In genomic region chr16:85721968-85722367, GRCm38 (mm10) we compare ENCODE assay signal across 9 mouse cellular contexts.
A peak's percentile ranks its signal among the peaks of the same experiment; 100 is the strongest.
DNase-seq lines count a peak whose midpoint lies in the region; ATAC-seq and TF ChIP-seq lines count a peak whose summit lies in the region.
"Had no signal": no experiment of that assay in that cellular context is flagged by ENCODE, and none has a peak within 500 bp of the region (broad histone marks: within the 10 kb centered on the region; RNA-seq: fewer than 3 reads in every experiment).

No protein-coding gene starts in this region.

- H3K36me3 ChIP-seq in forebrain, postnatal 0 days (ENCODE audit: insufficient read depth), result no peaks in the 10 kb centered on the region
- no peaks in the 10 kb centered on the region for H3K36me3 ChIP-seq in forebrain, embryonic 16.5 days (ENCODE audit: control insufficient read depth, insufficient read depth)
- H3K36me3 ChIP-seq in lung, postnatal 0 days (ENCODE audit: insufficient read depth, low read length), result no peaks in the 10 kb centered on the region
- no peaks in the 10 kb centered on the region for H3K36me3 ChIP-seq in hindbrain, embryonic 10.5 days
- no peaks in the 10 kb centered on the region for H3K36me3 ChIP-seq in hindbrain, embryonic 11.5 days (ENCODE audit: control insufficient read depth, insufficient read depth, low read length)

- peak; percentile 29; the same call in 1 of the 2 replicates for TF ChIP-seq CTCF in forebrain, postnatal 0 days (IDR thresholded peaks at IDR 0.05; ENCODE audit: low read depth)
- TF ChIP-seq CTCF in layer of hippocampus, adult 2 months (conservative IDR thresholded peaks at IDR 0.05), result peak; percentile 55
- peak; percentile 76 for TF ChIP-seq CTCF in lung, postnatal 0 days (IDR thresholded peaks at IDR 0.05)

- H3K9me3 ChIP-seq in forebrain, postnatal 0 days (ENCODE audit: low read length), result no peaks in the 10 kb centered on the region
- H3K9me3 ChIP-seq in forebrain, embryonic 16.5 days (ENCODE audit: control insufficient read depth, low read length), result no peaks in the 10 kb centered on the region
- H3K9me3 ChIP-seq in lung, postnatal 0 days (ENCODE audit: low read length), result no peaks in the 10 kb centered on the region
- no peaks in the 10 kb centered on the region for H3K9me3 ChIP-seq in hindbrain, embryonic 10.5 days
- no peaks in the 10 kb centered on the region for H3K9me3 ChIP-seq in hindbrain, embryonic 11.5 days (ENCODE audit: control insufficient read depth, low read length)

- H3K4me3 ChIP-seq in forebrain, postnatal 0 days (ENCODE audit: low read depth, low read length), result no peak overlapping the region
- no peak overlapping the region for H3K4me3 ChIP-seq in forebrain, embryonic 16.5 days (replicated peaks; ENCODE audit: low read length)
- H3K4me3 ChIP-seq in layer of hippocampus, adult 2 months, result no peak overlapping the region
- H3K4me3 ChIP-seq in lung, postnatal 0 days (ENCODE audit: low read depth, low read length), result no peak overlapping the region
- H3K4me3 ChIP-seq in hindbrain, embryonic 10.5 days, result no peak overlapping the region
- no peak overlapping the region for H3K4me3 ChIP-seq in hindbrain, embryonic 11.5 days (ENCODE audit: low read depth, low read length)

- TF ChIP-seq EP300 in lung, postnatal 0 days (IDR thresholded peaks at IDR 0.05), result no peak

- no peak overlapping the region for H3K9ac ChIP-seq in forebrain, postnatal 0 days
- H3K9ac ChIP-seq in forebrain, embryonic 16.5 days (replicated peaks; ENCODE audit: low read depth, low read length), result no peak overlapping the region
- H3K9ac ChIP-seq in lung, postnatal 0 days (replicated peaks; ENCODE audit: low read depth), result no peak overlapping the region
- no peak overlapping the region for H3K9ac ChIP-seq in hindbrain, embryonic 11.5 days (ENCODE audit: low read depth, low read length)

- WGBS in forebrain, postnatal 0 days, result 65% methylated on average over 2 of the region's 2 CpGs
- 64% methylated on average over 2 of the region's 2 CpGs for WGBS in forebrain, embryonic 16.5 days
- WGBS in lung, postnatal 0 days, result 47% methylated on average over 2 of the region's 2 CpGs
- WGBS in hindbrain, embryonic 10.5 days, result 67% methylated on average over 2 of the region's 2 CpGs
- 69% methylated on average over 2 of the region's 2 CpGs for WGBS in hindbrain, embryonic 11.5 days

- no peaks in the 10 kb centered on the region for H3K27me3 ChIP-seq in forebrain, postnatal 0 days (ENCODE audit: insufficient read depth, low read length)
- no peaks in the 10 kb centered on the region for H3K27me3 ChIP-seq in forebrain, embryonic 16.5 days (replicated peaks; ENCODE audit: control insufficient read depth, insufficient read depth, low read length)
- H3K27me3 ChIP-seq in lung, postnatal 0 days (replicated peaks; ENCODE audit: insufficient read depth, low read length), result no peaks in the 10 kb centered on the region
- H3K27me3 ChIP-seq in hindbrain, embryonic 10.5 days (ENCODE audit: insufficient read depth, poor library complexity, severe bottlenecking), result no peaks in the 10 kb centered on the region
- no peaks in the 10 kb centered on the region for H3K27me3 ChIP-seq in hindbrain, embryonic 11.5 days (ENCODE audit: control insufficient read depth, insufficient read depth, low read length)

- ATAC-seq in forebrain, postnatal 0 days, result no peak
- no peak for ATAC-seq in forebrain, embryonic 16.5 days
- peak; percentile 62 for ATAC-seq in lung, postnatal 0 days
- ATAC-seq in hindbrain, embryonic 11.5 days (ENCODE audit: low FRiP score), result no peak

- no peaks in the 10 kb centered on the region for H3K4me1 ChIP-seq in forebrain, postnatal 0 days (ENCODE audit: insufficient read depth)
- H3K4me1 ChIP-seq in forebrain, embryonic 16.5 days (replicated peaks; ENCODE audit: control insufficient read depth, insufficient read depth, low read length), result no peaks in the 10 kb centered on the region
- H3K4me1 ChIP-seq in lung, postnatal 0 days (ENCODE audit: insufficient read depth, low read depth, low read length), result no peaks in the 10 kb centered on the region
- H3K4me1 ChIP-seq in hindbrain, embryonic 10.5 days (replicated peaks), result no peaks in the 10 kb centered on the region
- H3K4me1 ChIP-seq in hindbrain, embryonic 11.5 days (replicated peaks; ENCODE audit: control insufficient read depth, insufficient read depth, low read length), result no peaks in the 10 kb centered on the region

- no peak overlapping the region for H3K27ac ChIP-seq in forebrain, postnatal 0 days (ENCODE audit: low read depth, low read length)
- no peak overlapping the region for H3K27ac ChIP-seq in forebrain, embryonic 16.5 days (ENCODE audit: low read length)
- H3K27ac ChIP-seq in layer of hippocampus, adult 2 months, result no peak overlapping the region
- H3K27ac ChIP-seq in lung, postnatal 0 days (ENCODE audit: low read length), result no peak overlapping the region
- H3K27ac ChIP-seq in hindbrain, embryonic 10.5 days, result no peak overlapping the region
- H3K27ac ChIP-seq in hindbrain, embryonic 11.5 days (ENCODE audit: low read depth, low read length), result no peak overlapping the region

- H3K4me2 ChIP-seq in forebrain, postnatal 0 days (ENCODE audit: low read depth), result no peak overlapping the region
- no peak overlapping the region for H3K4me2 ChIP-seq in forebrain, embryonic 16.5 days (ENCODE audit: low read length)
- H3K4me2 ChIP-seq in lung, postnatal 0 days (replicated peaks; ENCODE audit: low read depth, low read length), result no peak overlapping the region
- H3K4me2 ChIP-seq in hindbrain, embryonic 11.5 days (replicated peaks; ENCODE audit: low read depth, low read length), result no peak overlapping the region

- no peak for DNase-seq in forebrain, postnatal 0 days
- DNase-seq in layer of hippocampus, adult 2 months (ENCODE audit: low spot score in 2 of 2), result no peak
- DNase-seq in layer of hippocampus, adult 8-10 months (ENCODE audit: low spot score in 2 of 2), result no peak
- DNase-seq in NIH3T3 (ENCODE audit: low read depth), result peak; percentile 22
- DNase-seq in lung, postnatal 0 days (ENCODE audit: low spot score), result no peak
- no peak for DNase-seq in hindbrain, embryonic 10.5 days (ENCODE audit: low spot score)
- DNase-seq in hindbrain, embryonic 11.5 days (ENCODE audit: low spot score), result no peak
- DNase-seq: thymus, adult 2 months had no signal
